Mouse (Mus musculus) heart, embryonic 14.5 days (tissue): ENCODE results near the gene Kalrn. TPM values are rescaled to one million over a fixed set of nuclear protein-coding genes. Genes with fewer than 3 reads are reported as not detected.

Source experiments
- ATAC-seq: fragments of 200-750 bp; cut with Nextera tagmentation; 2 replicates; pipeline ENCODE4 v1.8.0; 2017; ENCODE audit warnings: low read depth, moderate TSS enrichment; ENCODE audit not compliant: insufficient number of reproducible peaks, insufficient read depth, low FRiP score
- H3K27ac ChIP-seq, 2 experiments: fragments of 200-500 bp in 1 of 2; fragments of 300-500 bp in 1 of 2; sonication (generic) in 1 of 2; replicated peaks in 1 of 2; 2 replicates each; pipeline ENCODE4 v1.5.1; 2012 to 2014; ENCODE audit warnings: low read depth in 2 of 2, low read length in 2 of 2, control low read depth in 1 of 2, mild to moderate bottlenecking in 1 of 2, mixed read lengths in 1 of 2; ENCODE audit not compliant: control insufficient read depth in 1 of 2, insufficient read depth in 1 of 2
- H3K27me3 ChIP-seq: fragments of 300-500 bp; sonication (generic); 2 replicates; pipeline ENCODE4 v1.6.1; 2014; ENCODE audit warnings: mild to moderate bottlenecking, low read length, control low read depth; ENCODE audit not compliant: control insufficient read depth, insufficient read depth
- H3K36me3 ChIP-seq: fragments of 300-500 bp; sonication (generic); 2 replicates; pipeline ENCODE4 v1.6.1; 2014; ENCODE audit warnings: mild to moderate bottlenecking, control low read depth, low read length, mixed read lengths; ENCODE audit not compliant: control insufficient read depth, insufficient read depth
- H3K4me1 ChIP-seq, 2 experiments: fragments of 200-500 bp in 1 of 2; fragments of 300-500 bp in 1 of 2; sonication (generic) in 1 of 2; 2 replicates each; pipeline ENCODE4 v1.6.1; 2012 to 2014; ENCODE audit warnings: low read length in 2 of 2, control low read depth in 1 of 2, mixed read lengths in 1 of 2; ENCODE audit not compliant: control insufficient read depth in 2 of 2, insufficient read depth in 2 of 2
- H3K4me2 ChIP-seq: fragments of 300-500 bp; sonication (generic); 2 replicates; pipeline ENCODE4 v1.6.1; 2014; ENCODE audit warnings: mild to moderate bottlenecking, low read length
- H3K4me3 ChIP-seq, 2 experiments: fragments of 200-500 bp in 1 of 2; fragments of 300-500 bp in 1 of 2; sonication (generic) in 1 of 2; 2 replicates each; pipeline ENCODE4 v1.5.1; 2012 to 2014; ENCODE audit warnings: low read length in 2 of 2, mild to moderate bottlenecking in 2 of 2, control low read depth in 1 of 2, low read depth in 1 of 2, moderate library complexity in 1 of 2; ENCODE audit not compliant: control insufficient read depth in 1 of 2, insufficient read depth in 1 of 2
- H3K9ac ChIP-seq: fragments of 300-500 bp; sonication (generic); 2 replicates; pipeline ENCODE4 v1.6.1; 2014; ENCODE audit warnings: mild to moderate bottlenecking, low read length
- H3K9me3 ChIP-seq: fragments of 300-500 bp; sonication (generic); 2 replicates; pipeline ENCODE4 v1.6.1; 2016; ENCODE audit warnings: low read length, control low read depth; ENCODE audit not compliant: control insufficient read depth
- WGBS: fragments of 180-500 bp; shearing (Covaris S2); extraction: QIAGEN DNeasy Blood & Tissue Kit; methylation state at CpG from one replicate; pipeline ENCODE4 v1.1.7; 2014; 5-methylcytosine and 5-hydroxymethylcytosine counted together
- polyA plus RNA-seq: library from polyadenylated mRNA; unstranded; fragments of >200 nt; fragmentation: Nextera tagmentation; extraction: Ambion mirVana; gene quantifications from 2 replicates; pipeline ENCODE4 v1.2.1, GENCODE M21; 2014

Kalrn gene
- polyA plus RNA-seq, 1 experiment from 2014 or later, result 33.4 TPM

DNA sequence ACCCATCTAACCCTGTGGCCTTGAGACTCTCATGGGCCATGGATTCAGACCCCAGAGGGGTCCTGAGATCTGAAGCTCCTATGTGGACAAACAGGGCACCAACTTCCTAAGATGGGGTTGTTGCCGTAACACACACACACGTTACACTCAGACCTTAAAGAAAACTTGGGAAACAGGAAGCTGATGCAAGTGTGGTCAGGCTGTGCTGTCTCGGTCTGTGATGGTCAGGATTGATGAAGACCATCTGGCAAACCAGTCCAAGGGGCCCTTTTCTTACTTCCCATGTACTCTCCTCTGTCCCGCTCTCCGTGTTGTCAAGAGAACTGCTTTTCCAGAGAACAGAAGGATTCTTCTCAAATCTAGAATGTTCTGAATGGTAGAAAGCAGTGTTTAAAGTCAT, 651.8 kb downstream of the Kalrn start:
- WGBS, result 66% methylated on average over 5 of the region's 5 CpGs
- no peaks in the 10 kb centered on the region for H3K27me3 ChIP-seq
- no peak overlapping the region for H3K4me3 ChIP-seq
- H3K4me1 ChIP-seq, result peaks cover 43 to 53% of the 10 kb centered on the region in 2 experiments
- no peak overlapping the region for H3K9ac ChIP-seq
- H3K36me3 ChIP-seq, result peaks cover 25% of the 10 kb centered on the region
- H3K9me3 ChIP-seq, result no peaks in the 10 kb centered on the region; the same call in 1 of the 2 replicates
- H3K4me2 ChIP-seq, result no peak overlapping the region
- peak overlapping the region; percentile 6 to 70; a peak in 1 of 4 replicates for H3K27ac ChIP-seq
- no peak for ATAC-seq

Other genes with a start within 250 kb of the Kalrn start
- 0.47 and 0.62 TPM in 2 replicates for gene Ropn1, start 76.4 kb upstream of the Kalrn start, polyA plus RNA-seq
- gene Ccdc14, start 117.1 kb upstream of the Kalrn start, polyA plus RNA-seq, result 6.2 and 6.6 TPM in 2 replicates
- 5.3 and 8.5 TPM in 2 replicates for gene Mylk, start 171.7 kb upstream of the Kalrn start, polyA plus RNA-seq